Mouse (Mus musculus): ENCODE results near the gene Bbs2.

Gene Bbs2

DNA sequence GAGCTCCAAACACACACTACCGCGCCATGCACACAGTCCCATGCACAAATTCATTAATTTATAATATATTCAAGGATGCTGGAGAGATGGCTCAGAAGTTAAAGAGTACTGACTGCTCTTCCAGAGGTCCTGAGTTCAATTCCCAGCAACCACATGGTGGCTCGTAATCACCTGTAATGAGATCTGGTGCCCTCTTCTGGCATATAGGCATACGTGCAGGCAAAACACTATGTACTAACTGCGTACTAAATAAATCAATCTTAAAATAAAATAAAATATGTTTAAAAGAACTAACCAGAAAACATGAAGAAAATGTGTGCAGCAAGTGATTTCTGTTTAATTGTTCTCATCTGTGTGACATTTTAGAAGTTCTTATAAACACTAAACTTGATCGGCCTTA lies 4.4 kb downstream of the Bbs2 start:
- no peak for DNase-seq (ENCODE audit: low spot score)

DNA sequence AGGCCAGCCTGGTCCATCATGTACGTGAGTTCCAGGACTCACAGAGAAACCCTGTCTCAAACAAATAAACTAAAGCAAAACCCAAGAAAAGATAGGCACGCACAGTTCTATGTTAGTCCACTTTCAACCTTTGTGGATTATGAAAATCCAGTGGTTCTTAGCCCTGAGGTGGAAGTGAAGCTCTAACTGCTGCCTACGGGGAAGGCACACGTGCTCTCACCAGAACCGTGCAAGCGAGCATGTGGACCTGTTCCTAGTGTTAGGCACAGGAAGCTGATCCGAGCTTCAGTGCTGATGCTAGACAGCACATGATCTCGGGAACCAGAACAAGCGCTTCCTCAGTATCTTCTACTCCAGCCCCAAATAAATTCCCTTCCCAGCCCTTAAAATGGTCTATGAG lies 5.9 kb downstream of the Bbs2 start:
- no peak for DNase-seq (ENCODE audit: low spot score)

DNA sequence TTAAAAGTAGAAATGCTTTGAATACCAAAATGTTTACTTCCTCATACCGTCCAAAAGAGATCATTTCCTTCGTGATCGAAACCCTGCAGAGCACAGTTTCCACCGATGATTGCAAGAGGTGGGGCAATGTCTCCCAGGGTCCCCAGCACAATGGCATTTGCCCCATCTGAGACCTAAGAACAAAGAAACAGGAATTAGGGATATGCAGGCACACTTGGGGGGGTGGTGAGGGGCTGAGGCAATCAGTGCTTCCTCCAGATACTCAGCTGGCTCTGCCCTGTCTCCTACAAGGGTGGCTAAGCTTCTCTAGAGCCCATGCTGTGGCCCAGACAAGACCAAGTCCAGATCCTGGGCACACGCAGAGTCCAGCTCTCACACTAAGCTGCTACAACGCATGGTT lies 9.0 kb downstream of the Bbs2 start:
- no peak for DNase-seq (ENCODE audit: low spot score)

DNA sequence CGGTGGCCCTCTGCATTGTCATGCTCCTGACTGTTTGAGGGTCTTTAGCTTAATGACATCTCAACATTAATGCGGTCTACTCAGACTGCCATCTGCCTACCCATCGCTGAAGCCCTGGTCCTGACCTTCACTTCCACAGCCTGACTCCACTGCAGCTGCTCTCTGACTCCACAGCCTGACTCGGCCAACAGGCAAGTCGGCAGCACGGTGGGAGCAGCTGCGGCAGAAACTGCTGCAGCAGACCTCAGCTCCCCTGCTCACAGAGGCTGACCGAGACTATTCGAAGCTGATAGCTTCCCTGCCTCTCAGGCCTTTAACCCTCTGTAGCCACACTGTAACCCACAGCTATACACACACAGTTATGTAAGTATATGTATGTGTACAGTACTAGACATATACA lies 10.8 kb downstream of the Bbs2 start:
- no peak for DNase-seq (ENCODE audit: low spot score)

DNA sequence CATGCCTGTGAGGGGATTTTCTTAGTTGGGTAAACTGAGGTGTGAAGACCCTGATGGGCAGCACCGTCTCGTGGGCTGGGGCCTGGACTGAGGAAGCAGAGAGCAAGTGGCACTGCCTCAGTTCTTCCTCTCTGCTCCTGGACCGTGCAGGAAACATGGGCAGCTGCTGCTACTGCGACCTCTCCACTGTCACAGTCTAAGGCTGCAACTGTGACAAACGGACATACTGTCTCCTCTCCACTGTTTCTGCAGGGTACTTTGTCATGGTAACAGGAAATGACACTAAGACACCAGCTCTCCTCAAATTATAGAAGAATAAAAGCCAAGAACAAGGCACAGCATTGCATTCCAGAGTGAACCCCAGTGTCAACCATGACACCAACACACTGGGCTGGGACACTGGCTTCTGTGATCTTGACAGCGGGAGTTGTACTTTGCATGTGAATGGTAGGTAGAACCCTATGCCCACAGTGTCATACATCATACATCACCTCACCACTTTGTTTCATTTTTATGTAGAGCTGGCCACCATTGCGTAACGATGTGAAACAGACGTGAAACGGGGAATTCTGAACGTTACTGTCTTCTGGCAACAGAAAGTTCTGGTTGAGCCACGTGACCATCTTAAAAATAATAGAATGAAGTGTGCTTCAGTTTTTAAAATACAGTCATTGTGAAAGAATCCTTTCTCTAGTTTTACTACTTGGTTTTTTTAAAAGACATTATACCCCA lies 22.1 kb downstream of the Bbs2 start:
- no peak for DNase-seq (ENCODE audit: low spot score)

DNA sequence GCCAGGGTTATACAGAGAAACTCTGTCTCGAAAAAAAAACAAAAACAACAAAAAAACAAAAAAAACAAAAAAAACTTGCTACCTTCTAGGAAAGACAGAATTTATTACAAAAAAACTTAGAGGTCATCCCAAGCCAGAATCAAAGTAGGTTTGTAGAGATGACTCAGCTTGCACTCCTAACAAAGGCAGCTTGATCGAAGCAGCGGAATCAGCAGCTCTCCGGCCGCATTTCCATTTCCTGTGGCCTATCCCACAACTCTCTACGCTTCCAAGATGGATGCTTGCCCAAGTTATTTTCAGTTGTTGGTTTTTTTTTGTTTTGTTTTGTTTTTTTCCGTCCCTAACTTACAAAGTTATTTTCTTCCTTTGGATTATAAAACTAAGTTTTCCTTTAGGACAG lies 29.9 kb downstream of the Bbs2 start:
- no peak for DNase-seq (ENCODE audit: low spot score)

DNA sequence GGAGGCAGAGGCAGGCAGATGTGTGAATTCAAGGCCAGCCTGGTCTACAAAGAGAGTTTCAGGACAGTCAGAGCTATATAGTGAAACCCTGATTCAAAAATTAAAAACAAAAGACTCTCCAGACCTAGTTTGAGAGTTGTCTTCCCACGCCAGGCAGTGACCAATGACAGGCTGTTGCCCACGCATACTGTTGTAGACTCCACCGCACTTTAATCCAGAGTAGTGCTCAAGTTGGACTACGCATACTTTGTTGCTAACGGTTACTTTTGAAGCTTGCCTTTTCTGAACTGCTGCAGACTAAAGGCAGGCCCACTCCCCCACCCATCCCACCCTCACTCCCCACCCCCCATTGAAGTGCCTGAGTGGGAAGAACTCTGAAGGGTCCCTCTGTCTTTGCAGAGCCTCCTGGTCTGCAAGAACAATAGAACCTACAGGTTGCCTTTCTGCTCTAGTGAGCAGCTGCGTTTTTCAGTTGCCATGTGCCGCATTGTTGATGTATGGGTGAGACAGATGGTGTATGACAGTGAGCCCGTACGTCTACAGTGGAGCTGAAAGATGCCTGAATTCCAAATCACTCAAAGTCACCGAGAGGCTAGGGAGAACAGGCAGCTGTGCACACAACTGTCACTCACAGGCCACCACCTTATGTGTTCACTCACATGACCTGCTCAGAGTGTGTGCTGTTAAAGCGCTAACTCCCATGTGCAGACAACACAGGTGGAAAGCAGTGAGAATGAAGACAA lies 32.4 kb downstream of the Bbs2 start:
- no peak for DNase-seq (ENCODE audit: low spot score)

DNA sequence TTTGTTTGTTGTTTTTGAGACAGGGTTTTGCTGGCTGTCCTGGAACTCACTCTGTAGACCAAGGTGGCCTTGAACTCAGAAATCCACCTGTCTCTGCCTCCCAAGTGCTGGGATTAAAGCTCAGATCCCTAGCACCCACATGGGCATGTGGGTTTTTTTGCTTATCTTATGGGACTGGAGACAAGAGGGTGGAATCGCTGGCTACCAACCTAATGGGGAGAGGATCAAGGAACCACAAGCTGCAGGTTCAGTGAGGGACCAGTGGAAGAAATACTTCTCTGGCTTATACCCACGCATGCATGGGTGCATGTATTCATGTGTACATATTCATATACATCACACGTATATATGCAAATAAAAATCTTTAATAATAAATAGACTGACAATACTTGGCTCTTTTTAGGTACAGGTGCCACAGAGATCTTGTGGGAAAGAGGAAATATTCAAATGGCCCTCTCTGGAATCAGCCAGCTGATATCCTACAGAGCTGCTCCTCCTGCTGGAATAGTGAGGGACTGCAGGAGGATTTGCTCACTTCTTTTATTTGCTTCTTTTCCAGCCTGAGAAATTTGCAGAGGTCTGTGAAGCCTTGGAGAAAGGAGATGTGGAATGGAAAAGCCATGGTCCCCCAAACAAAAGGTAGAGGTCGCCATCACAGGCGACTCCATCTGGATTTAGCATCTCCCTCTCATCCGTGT lies 41.4 kb downstream of the Bbs2 start:
- peak; percentile 80 for DNase-seq (ENCODE audit: low spot score)

DNA sequence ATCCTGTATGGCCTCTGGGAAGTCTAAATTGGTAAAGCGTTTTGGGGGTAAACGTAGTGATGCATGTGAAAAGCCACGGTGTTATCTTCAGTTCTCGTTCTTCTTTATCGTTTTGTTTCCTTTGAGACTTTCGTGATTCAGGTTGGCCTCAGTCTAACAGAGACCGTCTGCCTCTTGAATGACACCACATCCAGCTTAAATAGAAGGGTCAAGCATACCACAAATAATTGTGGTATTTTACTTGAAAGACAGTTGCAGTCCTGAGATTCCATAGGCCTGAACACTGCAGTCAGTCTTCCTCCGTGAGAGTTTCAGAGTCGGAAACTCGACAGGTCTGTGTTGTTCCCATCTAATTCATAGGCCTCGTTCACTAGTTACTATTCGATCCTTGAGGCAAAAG lies 46.0 kb downstream of the Bbs2 start:
- DNase-seq (ENCODE audit: low spot score) = no peak

DNA sequence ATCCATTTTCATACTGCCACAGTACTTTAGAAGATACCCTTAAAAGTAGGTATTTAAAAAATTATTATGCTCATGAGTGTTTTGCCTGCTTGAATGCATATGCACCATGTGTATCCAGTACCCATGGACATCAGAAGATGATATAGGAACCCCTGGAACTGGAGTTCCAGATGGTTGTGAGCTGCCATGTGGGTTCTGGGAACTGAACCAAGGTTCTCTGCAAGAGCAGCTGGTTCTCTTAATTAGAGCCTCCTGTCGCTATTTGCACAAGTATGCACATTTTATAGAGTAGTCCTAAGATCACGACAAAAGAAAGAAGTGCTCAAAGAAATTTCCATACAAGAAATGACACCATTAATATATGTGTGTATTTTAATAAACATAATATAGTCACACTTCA lies 50.9 kb downstream of the Bbs2 start:
- no peak for DNase-seq (ENCODE audit: low spot score)

DNA sequence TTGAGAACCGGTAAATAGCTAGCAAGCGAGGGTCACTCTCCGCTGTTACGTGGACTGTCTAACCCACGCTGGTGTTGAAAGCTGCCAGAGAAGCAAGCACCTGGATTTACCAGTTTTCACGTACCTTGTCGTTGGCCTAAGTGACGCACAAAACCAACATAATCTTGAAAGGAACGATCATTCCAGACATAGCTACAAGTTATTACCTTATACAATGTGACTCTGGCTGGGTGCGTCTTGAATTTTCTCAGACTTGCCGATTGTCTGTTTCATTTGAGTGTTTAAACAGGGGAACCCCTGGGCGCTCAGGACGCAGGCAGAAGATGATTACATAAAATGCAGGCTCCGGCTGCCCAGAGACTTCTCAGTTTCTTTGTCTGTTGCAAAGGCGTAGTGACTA lies 60.9 kb downstream of the Bbs2 start:
- DNase-seq (ENCODE audit: low spot score) = no peak

DNA sequence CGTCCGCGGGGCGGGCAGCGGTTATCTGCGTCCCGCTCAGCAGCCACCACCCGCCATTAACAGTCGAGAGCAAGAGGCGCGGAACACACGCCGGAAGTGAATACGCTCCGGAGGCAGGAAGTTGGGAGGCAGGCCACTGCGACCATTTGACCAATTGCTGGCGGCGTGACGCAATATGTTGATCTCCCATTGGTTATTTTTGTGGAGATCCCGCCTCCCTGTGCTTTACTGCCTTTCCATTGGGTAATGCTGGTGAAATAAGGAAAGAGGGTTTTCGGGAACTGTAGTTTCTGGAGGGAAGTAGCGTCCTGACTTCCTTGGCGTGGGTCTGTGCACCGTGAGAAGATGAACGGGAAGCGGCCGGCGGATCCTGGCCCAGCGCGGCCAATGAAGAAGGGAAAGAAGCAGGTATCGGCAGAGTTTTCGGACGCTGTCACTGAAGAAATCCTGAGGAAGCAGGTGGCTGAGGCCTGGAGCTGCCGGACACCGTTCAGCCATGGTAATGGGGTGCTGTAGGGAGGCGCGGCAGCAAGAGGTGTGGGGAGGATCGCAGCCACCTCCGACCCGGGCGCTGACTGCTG lies 61.7 kb downstream of the Bbs2 start, which contains the start of the genes Nudt21 and Ogfod1:
TSS of gene Nudt21 (minus strand) at position 88 of the 581 bp plus-strand sequence.
TSS of gene Ogfod1 (plus strand) at position 255 of the 581 bp plus-strand sequence.
- DNase-seq (ENCODE audit: low spot score) = peak; percentile 91

DNA sequence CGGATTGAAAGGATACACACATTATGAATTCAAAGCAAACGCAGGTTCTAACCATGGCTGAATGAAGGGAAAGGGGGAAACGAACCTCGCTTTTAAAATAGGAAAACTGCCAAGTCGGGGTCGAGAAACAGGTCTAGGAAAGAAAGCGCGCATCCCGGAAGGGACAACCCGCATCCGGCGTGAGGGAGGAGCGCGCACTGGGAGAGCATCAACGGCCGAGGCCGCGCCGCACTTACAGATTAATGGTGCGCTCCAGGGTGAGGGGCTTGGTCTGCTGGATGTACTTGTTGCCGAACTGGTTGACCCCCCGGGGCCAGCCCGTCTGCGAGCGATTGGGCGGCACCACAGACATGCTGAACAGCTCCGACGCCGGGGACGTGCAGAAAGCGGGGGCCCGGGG lies 62.2 kb downstream of the Bbs2 start:
- DNase-seq (ENCODE audit: low spot score) = peak; percentile 77

DNA sequence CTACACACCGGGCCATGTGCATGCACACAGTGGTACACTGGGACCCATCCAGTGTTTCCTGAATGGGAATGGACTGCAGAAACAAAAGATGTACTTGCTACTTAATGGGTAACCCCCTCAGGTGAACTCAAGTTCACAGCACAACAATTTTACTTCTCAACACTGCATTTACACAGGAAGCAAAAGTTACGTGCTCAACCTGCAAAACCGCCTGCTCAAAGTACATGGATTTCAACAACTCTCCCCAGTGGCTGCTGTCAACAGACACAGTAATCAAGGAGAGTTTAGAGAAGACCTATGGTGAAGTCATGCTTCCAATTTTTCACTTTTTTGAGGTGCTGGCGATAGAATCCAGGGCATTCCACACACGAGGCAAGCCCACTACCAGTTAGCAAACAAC lies 63.5 kb downstream of the Bbs2 start:
- DNase-seq (ENCODE audit: low spot score) = no peak

DNA sequence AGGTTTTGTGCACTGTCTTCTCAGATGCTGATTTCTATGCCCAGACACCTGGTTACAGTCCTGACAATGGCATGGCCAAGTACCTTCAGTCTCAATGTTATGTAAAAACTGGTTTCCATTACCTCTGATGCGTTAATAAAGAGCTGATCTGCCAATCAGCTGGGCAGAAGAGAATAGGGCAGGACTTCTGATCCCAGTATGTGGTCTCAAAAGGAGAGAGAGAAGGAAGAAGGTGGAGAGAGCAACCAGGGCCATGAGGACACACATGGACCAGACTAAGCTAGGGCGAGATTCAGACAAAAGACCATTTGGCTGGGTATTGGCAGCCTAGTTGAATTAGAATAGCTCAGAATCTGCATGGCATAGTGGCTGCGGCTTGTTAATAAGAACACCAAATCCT lies 65.1 kb downstream of the Bbs2 start:
- DNase-seq (ENCODE audit: low spot score) = no peak

DNA sequence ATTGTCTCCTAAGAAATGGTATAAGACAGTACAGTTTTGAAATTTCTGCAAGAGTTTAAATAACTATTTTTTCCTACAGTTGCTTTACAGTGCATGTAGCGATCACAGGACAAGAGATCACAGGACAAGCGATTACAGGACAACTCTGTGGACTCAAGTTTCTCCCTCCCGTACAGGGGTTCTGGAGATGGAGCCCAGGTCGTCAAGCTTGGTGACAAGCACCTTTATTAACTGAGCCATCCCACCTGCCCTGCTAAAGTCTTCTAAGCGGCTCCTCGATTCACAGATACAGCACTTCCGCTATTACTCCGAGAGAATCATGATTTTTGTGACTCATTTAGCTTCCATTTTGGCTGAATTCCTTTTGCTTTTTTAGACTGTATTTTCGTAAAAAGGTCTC lies 69.0 kb downstream of the Bbs2 start:
- DNase-seq (ENCODE audit: low spot score) = no peak

DNA sequence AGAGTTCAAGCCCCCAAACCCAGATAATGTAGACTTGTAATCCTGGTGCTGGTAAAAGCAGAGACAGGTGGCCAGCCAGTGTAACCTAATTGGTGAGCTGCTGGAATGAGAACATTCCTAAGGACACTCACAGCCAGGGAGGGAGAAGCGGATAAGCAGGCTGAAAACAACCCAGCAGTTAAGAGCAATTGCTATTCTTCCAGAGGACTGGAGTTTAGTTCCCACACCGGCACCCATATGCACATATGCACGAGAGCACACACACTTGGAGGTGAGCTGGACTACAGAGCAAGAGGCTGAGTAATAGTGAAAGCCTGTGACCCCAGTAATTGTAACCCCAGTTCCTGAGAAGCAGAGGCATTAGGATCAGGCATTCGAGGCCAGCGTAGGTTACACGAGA lies 74.8 kb downstream of the Bbs2 start:
- no peak for DNase-seq (ENCODE audit: low spot score)
